Mouse (Mus musculus): ENCODE data around the gene Gm13040.
"Not testable (repeated sequence)": the region's sequence is repeated elsewhere in the genome, so short reads cannot be mapped to it uniquely, and the experiment has no call there.

Gm13040 gene

GRCm38 (mm10) chr4:143535654-143536053 lies at the start of gene Gm13040:
TSS of gene Gm13040 (plus strand) at chr4:143535954.
- DNase-seq (ENCODE audit: low spot score in 2 of 2): not testable (repeated sequence)

GRCm38 (mm10) chr4:143511043-143511442 lies 24.7 kb upstream of the Gm13040 start, which contains the start of gene Gm13043:
TSS of gene Gm13043 (plus strand) at chr4:143511343.
- no peak for DNase-seq (ENCODE audit: low spot score in 2 of 2)

DNA sequence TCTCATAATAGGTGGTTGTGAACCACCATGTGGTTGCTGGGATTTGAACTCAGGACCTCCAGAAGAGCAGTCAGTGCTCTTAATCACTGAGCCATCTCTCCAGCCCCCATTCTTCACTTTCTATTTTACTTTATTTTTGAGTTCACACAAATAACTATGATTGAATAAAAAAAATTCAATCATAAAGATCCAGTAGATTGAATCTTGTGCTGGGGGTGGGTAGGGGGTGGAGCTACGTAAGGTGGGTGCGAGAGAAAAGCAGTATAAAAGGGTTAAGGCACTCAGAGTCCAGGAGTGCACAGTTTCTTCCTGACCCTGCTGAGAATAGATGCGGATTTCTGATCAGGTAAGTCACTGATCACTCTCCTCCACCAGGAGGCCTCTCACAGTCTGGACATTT lies 15.6 kb downstream of the Gm13040 start, which contains the start of the genes BC080695 and Gm13057:
Gene BC080695, plus strand, starts transcription at position 301 of the 400 bp plus-strand sequence.
Gene Gm13057, plus strand, starts transcription at position 310 of the 400 bp plus-strand sequence.
- DNase-seq (ENCODE audit: low spot score in 2 of 2): not testable (repeated sequence)

Data from right cerebral cortex, postnatal 36 days (tissue).